Mouse (Mus musculus) stomach, postnatal 0 days (tissue): ENCODE results near the gene 4933428M09Rik. TPM values are rescaled to one million over a fixed set of nuclear protein-coding genes. Genes with fewer than 3 reads are reported as not detected.
"Not testable (repeated sequence)": the region's sequence is repeated elsewhere in the genome, so short reads cannot be mapped to it uniquely, and the experiment has no call there.

ENCODE experiments used
- ATAC-seq: fragments of 200-750 bp; cut with Nextera tagmentation; 2 replicates; pipeline ENCODE4 v1.8.0; 2017; ENCODE audit not compliant: low FRiP score, low TSS enrichment
- DNase-seq: peaks from one replicate; pipeline ENCODE4 v3.0.0-alpha.2; 2016; ENCODE audit warnings: low spot score
- H3K27ac ChIP-seq: fragments of 300-500 bp; sonication (generic); replicated peaks from 2 replicates; pipeline ENCODE4 v1.5.1; 2014; ENCODE audit warnings: mild to moderate bottlenecking, control low read depth
- H3K27me3 ChIP-seq: fragments of 300-500 bp; sonication (generic); 2 replicates; pipeline ENCODE4 v1.6.1; 2014; ENCODE audit warnings: low read length; ENCODE audit not compliant: control insufficient read depth, insufficient read depth
- H3K36me3 ChIP-seq: fragments of 300-500 bp; sonication (generic); 2 replicates; pipeline ENCODE4 v1.6.1; 2014; ENCODE audit warnings: low read length, mixed read lengths; ENCODE audit not compliant: control insufficient read depth, insufficient read depth
- H3K4me1 ChIP-seq: fragments of 300-500 bp; sonication (generic); replicated peaks from 2 replicates; pipeline ENCODE4 v1.6.1; 2014; ENCODE audit warnings: antibody characterized with exemption; ENCODE audit not compliant: control insufficient read depth, insufficient read depth
- H3K4me2 ChIP-seq: fragments of 300-500 bp; sonication (generic); replicated peaks from 2 replicates; pipeline ENCODE4 v1.6.1; 2014; ENCODE audit warnings: low read depth, mild to moderate bottlenecking, control low read depth, moderate library complexity
- H3K4me3 ChIP-seq: fragments of 300-500 bp; sonication (generic); 2 replicates; pipeline ENCODE4 v1.5.1; 2014; ENCODE audit warnings: low read depth, low read length, control low read depth
- H3K9ac ChIP-seq: fragments of 300-500 bp; sonication (generic); 2 replicates; pipeline ENCODE4 v1.6.1; 2014; ENCODE audit warnings: mild to moderate bottlenecking, low read length, control low read depth, mixed read lengths
- H3K9me3 ChIP-seq: fragments of 300-500 bp; sonication (generic); 2 replicates; pipeline ENCODE4 v1.6.1; 2016; ENCODE audit warnings: low read length; ENCODE audit not compliant: control insufficient read depth
- CTCF ChIP-seq: IDR thresholded peaks from 2 replicates; pipeline ENCODE4 v1.5.1; 2016; ENCODE audit warnings: antibody characterized with exemption, low read depth, mild to moderate bottlenecking, moderate library complexity
- EP300 ChIP-seq: optimal IDR thresholded peaks from 2 replicates; pipeline ENCODE3; 2016; ENCODE audit warnings: antibody characterized with exemption
- WGBS: fragments of 180-500 bp; shearing (Covaris S2); extraction: QIAGEN DNeasy Blood & Tissue Kit; methylation state at CpG from one replicate; pipeline ENCODE4 v1.1.7; 2014; 5-methylcytosine and 5-hydroxymethylcytosine counted together
- polyA plus RNA-seq: library from polyadenylated mRNA; unstranded; fragments of >200 nt; fragmentation: Nextera tagmentation; extraction: Ambion mirVana; gene quantifications from 2 replicates; pipeline ENCODE4 v1.2.1, GENCODE M21; 2015

4933428M09Rik gene
- polyA plus RNA-seq = not detected in 2 replicates

GRCm38 (mm10) chrX:139178928-139179327 is at the start of gene 4933428M09Rik:
Gene 4933428M09Rik, plus strand, starts transcription at chrX:139179228.
- Histone ChIP-seq H3K4me2 (no peak within 1 kb of the TSS), H3K27me3 (no peaks in the 10 kb centered on the region), H3K4me3 (no peak within 1 kb of the TSS), H3K4me1 (no peaks in the 10 kb centered on the region), H3K9ac (no peak within 1 kb of the TSS), H3K27ac (no peak within 1 kb of the TSS), H3K9me3 (no peaks in the 10 kb centered on the region), H3K36me3 (no peaks in the 10 kb centered on the region)
- ATAC-seq (no peak), DNase-seq (no peak)
- 88% methylated on average over 8 of the region's 8 CpGs for WGBS
- no peak for TF ChIP-seq CTCF
- no peak for TF ChIP-seq EP300

- TF ChIP-seq CTCF (no peak), EP300 (no peak)
- Histone ChIP-seq H3K4me1 (no peaks in the 10 kb centered on the region), H3K4me3 (no peak overlapping the region), H3K9ac (no peak overlapping the region), H3K9me3 (no peaks in the 10 kb centered on the region), H3K27ac (no peak overlapping the region), H3K4me2 (no peak overlapping the region), H3K27me3 (no peaks in the 10 kb centered on the region), H3K36me3 (no peaks in the 10 kb centered on the region)
- DNase-seq = no peak
- 38% methylated on average over 4 of the region's 4 CpGs for WGBS
- no peak for ATAC-seq
Observed at GRCm38 (mm10) chrX:139134031-139134430, 45.0 kb upstream of the 4933428M09Rik start.

DNA sequence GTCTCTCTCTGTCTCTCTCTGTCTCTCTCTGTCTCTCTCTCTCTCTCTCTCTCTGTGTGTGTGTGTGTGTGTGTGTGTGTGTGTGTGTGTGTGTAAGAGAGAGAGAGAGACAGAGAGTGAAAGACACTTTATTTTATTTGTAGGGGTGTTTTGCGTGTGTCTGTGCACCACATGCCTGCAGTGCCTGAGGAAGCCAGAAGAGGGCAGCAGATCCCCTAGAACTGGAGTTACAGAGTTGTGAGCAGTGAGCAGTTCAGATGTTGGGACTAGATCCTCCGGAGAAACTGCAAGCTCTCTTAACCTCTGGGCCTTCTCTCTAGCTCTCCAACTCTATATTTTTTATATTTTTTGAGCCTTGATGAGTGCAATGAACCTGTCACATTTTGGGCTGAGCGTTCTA is 12.5 kb downstream of the 4933428M09Rik start:
- H3K9ac ChIP-seq, DNase-seq, H3K4me3 ChIP-seq, H3K9me3 ChIP-seq, ATAC-seq, H3K4me2 ChIP-seq, H3K27me3 ChIP-seq, H3K4me1 ChIP-seq, H3K36me3 ChIP-seq, H3K27ac ChIP-seq: not testable (repeated sequence)
- peak; percentile 36 for TF ChIP-seq CTCF
- 84% methylated on average over 3 of the region's 3 CpGs for WGBS

DNA sequence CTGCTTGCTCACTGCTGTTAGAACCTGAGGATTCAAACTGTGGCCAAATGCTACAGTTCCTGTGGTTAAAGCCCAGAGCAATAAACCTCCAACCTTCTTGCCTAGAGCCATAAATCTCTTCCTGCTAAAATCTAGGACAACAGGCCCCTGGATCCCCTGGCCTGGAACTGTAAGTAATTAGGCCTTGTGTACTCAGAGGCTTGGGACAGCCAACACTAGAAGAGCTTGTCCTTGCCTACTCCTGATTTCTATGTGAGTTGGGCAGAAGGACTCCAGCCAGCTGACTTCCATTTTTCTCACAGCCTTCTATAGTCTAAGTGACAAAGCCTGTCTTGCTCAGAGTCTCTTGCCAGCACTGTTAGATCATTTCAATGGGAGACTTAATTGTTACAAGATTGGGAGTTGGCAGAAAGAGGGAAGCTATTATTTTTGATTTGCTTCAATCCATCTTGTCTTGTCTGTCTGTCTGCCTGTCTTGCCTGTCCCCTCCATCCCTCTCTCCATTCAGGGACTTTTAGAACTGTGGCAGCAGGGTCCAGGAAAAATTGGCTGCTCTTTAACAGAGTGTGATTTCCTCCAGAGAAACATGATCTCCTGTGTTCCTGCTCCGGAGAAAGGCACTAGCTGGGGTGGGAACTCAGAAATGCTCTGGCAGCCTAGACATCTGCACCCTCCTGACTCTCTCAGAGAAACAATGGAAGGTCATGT is 15.7 kb downstream of the 4933428M09Rik start:
- TF ChIP-seq CTCF (no peak), EP300 (no peak)
- DNase-seq (no peak), ATAC-seq (no peak)
- no peaks in the 10 kb centered on the region for H3K36me3 ChIP-seq
- 47% methylated on average over 1 of the region's 1 CpGs for WGBS
- H3K4me3 ChIP-seq = no peak overlapping the region
- H3K4me1 ChIP-seq = no peaks in the 10 kb centered on the region
- H3K27me3 ChIP-seq = no peaks in the 10 kb centered on the region
- H3K9me3 ChIP-seq = no peaks in the 10 kb centered on the region
- H3K9ac ChIP-seq = no peak overlapping the region
- no peak overlapping the region for H3K27ac ChIP-seq
- no peak overlapping the region for H3K4me2 ChIP-seq

- not testable (repeated sequence) for H3K27ac ChIP-seq, ATAC-seq, H3K9ac ChIP-seq, H3K4me2 ChIP-seq, H3K9me3 ChIP-seq, H3K4me1 ChIP-seq, DNase-seq, H3K27me3 ChIP-seq, H3K36me3 ChIP-seq
- peak overlapping the region; percentile 45 for H3K4me3 ChIP-seq
- peak; percentile 31; the same call in 1 of the 2 replicates for TF ChIP-seq CTCF
- 81% methylated on average over 4 of the region's 4 CpGs for WGBS
Observed at GRCm38 (mm10) chrX:139209191-139209828, 30.3 kb downstream of the 4933428M09Rik start.

DNA sequence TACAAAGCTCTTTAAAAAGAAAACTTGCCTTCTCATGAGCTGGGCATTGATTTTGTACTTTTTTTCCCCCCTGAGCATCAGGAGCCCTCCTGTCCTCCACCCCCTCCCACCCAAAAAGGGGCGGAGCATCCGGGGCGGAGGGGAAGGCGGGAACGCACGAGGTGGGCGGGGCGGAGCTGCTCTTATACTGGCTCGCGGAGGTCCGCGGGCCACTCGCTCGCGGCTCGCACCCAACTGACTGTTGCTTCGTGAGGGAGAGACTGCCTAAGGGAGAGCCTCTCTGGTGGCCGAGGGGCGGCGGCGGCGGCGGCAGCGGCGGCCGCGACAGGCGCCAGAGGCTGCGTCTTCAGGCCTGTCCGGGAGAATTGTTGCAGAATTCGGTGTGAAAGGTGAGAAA is 30.8 kb downstream of the 4933428M09Rik start, which contains the start of gene Mum1l1:
Gene Mum1l1 (plus strand): TSS at position 214 of the 397 bp plus-strand sequence.
- Histone ChIP-seq H3K27ac (no peak within 1 kb of the TSS), H3K9me3 (no peaks in the 10 kb centered on the region), H3K4me3 (peak within 1 kb of the TSS; percentile 45), H3K4me2 (peak within 1 kb of the TSS; percentile 52), H3K36me3 (no peaks in the 10 kb centered on the region), H3K9ac (peak within 1 kb of the TSS; percentile 50), H3K27me3 (no peaks in the 10 kb centered on the region), H3K4me1 (no peaks in the 10 kb centered on the region)
- WGBS = 20% methylated on average over 31 of the region's 31 CpGs
- TF ChIP-seq EP300 (no peak), CTCF (no peak)
- ATAC-seq (peak; percentile 72; the same call in 1 of the 2 replicates), DNase-seq (peak; percentile 64)
